Comparison of ENCODE assay signal across 8 mouse cellular contexts in the genomic region with DNA sequence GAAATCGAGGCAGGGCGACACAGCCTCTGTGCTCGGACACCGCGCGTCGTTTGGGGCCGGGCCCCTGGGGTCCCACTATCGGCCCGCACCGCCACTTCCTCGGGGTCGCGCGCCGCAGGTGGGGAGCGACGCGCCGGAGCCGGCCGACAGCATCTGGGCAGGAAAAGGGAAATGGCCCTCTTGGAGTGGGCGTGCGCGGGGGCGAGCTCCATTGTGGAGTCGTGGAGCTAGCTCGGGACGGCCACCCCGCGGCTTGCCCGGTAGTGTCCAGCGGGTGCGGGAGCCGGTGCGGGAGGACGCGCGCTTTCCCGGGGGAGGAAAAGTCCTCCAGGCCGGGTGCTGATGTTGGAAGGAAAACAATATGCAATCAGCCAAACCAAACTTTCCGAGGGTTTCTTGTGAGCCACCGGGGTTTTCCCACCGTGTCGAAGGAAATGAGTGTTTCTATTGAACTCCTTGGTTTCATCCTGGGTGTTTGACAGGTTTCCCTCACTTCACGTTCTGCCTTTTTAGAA. TPM values are rescaled to one million over a fixed set of nuclear protein-coding genes. Genes with fewer than 3 reads are reported as not detected.
A peak's percentile ranks its signal among the peaks of the same experiment; 100 is the strongest.
DNase-seq lines count a peak whose midpoint lies in the region; ATAC-seq and TF ChIP-seq lines count a peak whose summit lies in the region.

No protein-coding gene starts in this region.

- WGBS in forebrain, embryonic 15.5 days, result under 1% methylated on average over 45 of the region's 46 CpGs
- under 1% methylated on average over 46 of the region's 46 CpGs for WGBS in hindbrain, embryonic 10.5 days
- 1% methylated on average over 44 of the region's 46 CpGs for WGBS in small intestine, adult 2 months

- H3K9ac ChIP-seq in forebrain, embryonic 15.5 days (replicated peaks), result peak overlapping the region; percentile 84

- H3K27ac ChIP-seq in forebrain, embryonic 15.5 days (replicated peaks), result peak overlapping the region; percentile 85
- peak overlapping the region; percentile 98 for H3K27ac ChIP-seq in hindbrain, embryonic 10.5 days
- peak overlapping the region; percentile 14; the same call in 1 of the 2 replicates for H3K27ac ChIP-seq in small intestine, adult 2 months (ENCODE audit: insufficient read depth, low read depth, low read length)

- TF ChIP-seq POLR2A in small intestine, adult 2 months (IDR thresholded peaks at IDR 0.05; ENCODE audit: low read depth, low read length), result no peak

- H3K9me3 ChIP-seq in forebrain, embryonic 15.5 days, result no peaks in the 10 kb centered on the region
- no peaks in the 10 kb centered on the region for H3K9me3 ChIP-seq in hindbrain, embryonic 10.5 days
- no peaks in the 10 kb centered on the region for H3K9me3 ChIP-seq in megakaryocyte, embryonic 14.5 days

- peak overlapping the region; percentile 69 for H3K4me2 ChIP-seq in forebrain, embryonic 15.5 days (replicated peaks)

- intact Hi-C loops in left cerebral cortex, postnatal 25 days (cut with DNase I), result no loop called here

- peak overlapping the region; percentile 86 for H3K4me3 ChIP-seq in forebrain, embryonic 15.5 days
- H3K4me3 ChIP-seq in hindbrain, embryonic 10.5 days, result peak overlapping the region; percentile 94
- H3K4me3 ChIP-seq in megakaryocyte, embryonic 14.5 days (replicated peaks), result peak overlapping the region; percentile 99
- peak overlapping the region; percentile 94 for H3K4me3 ChIP-seq in small intestine, adult 2 months (ENCODE audit: low read depth, low read length)

- H3K4me1 ChIP-seq in forebrain, embryonic 15.5 days, result peaks cover 19% of the 10 kb centered on the region
- H3K4me1 ChIP-seq in hindbrain, embryonic 10.5 days (replicated peaks), result peaks cover 22% of the 10 kb centered on the region
- H3K4me1 ChIP-seq in megakaryocyte, embryonic 14.5 days, result peaks cover 40% of the 10 kb centered on the region
- no peaks in the 10 kb centered on the region; the same call in 1 of the 2 replicates for H3K4me1 ChIP-seq in small intestine, adult 2 months (ENCODE audit: control insufficient read depth, insufficient read depth, insufficient read length, low read length)

- no peak; the same call in 1 of the 2 replicates for ATAC-seq in forebrain, embryonic 15.5 days (replicated peaks)

- TF ChIP-seq CTCF in small intestine, adult 2 months (IDR thresholded peaks at IDR 0.05; ENCODE audit: extremely low read depth, insufficient read length, insufficient replicate concordance, low read depth, low read length), result no peak

- H3K36me3 ChIP-seq in forebrain, embryonic 15.5 days, result no peaks in the 10 kb centered on the region
- no peaks in the 10 kb centered on the region for H3K36me3 ChIP-seq in hindbrain, embryonic 10.5 days
- no peaks in the 10 kb centered on the region for H3K36me3 ChIP-seq in megakaryocyte, embryonic 14.5 days (replicated peaks; ENCODE audit: low read length)
- H3K36me3 ChIP-seq in small intestine, adult 2 months (ENCODE audit: control insufficient read depth, insufficient read depth, low read length), result no peaks in the 10 kb centered on the region

- peak; percentile 59 to 67 for DNase-seq in cerebellum, adult 18-20 months
- no peak for DNase-seq in cerebellum, adult 11 months
- DNase-seq in adrenal gland, postnatal 4 days (ENCODE audit: low spot score in 2 of 2), result peak; percentile 27 to 33
- DNase-seq in hindbrain, embryonic 10.5 days (ENCODE audit: low spot score), result peak; percentile 68
- DNase-seq in left cerebral cortex, postnatal 25 days (ENCODE audit: low spot score in 2 of 2), result peak; percentile 42 to 58

- no peaks in the 10 kb centered on the region for H3K27me3 ChIP-seq in forebrain, embryonic 15.5 days
- no peaks in the 10 kb centered on the region for H3K27me3 ChIP-seq in hindbrain, embryonic 10.5 days (ENCODE audit: insufficient read depth, poor library complexity, severe bottlenecking)
- H3K27me3 ChIP-seq in megakaryocyte, embryonic 14.5 days (replicated peaks), result no peaks in the 10 kb centered on the region
- H3K27me3 ChIP-seq in small intestine, adult 2 months (ENCODE audit: control insufficient read depth, insufficient read depth, low read length), result no peaks in the 10 kb centered on the region

RNA-seq across cellular contexts. Expression of a gene that starts 0.5 kb away (rescaled TPM):
- 10 to 100 TPM; 72.5 to 76.7 TPM for total RNA-seq in adrenal gland, postnatal 4 days (2021)
- 129 and 131 TPM in 2 replicates for polyA plus RNA-seq in forebrain, embryonic 15.5 days (2015; fragmentation: Nextera tagmentation; extraction: Ambion mirVana)
- 84.4 and 101 TPM in 2 replicates for polyA plus RNA-seq in hindbrain, embryonic 10.5 days (2016; fragmentation: Nextera tagmentation; extraction: Ambion mirVana)
- total RNA-seq in left cerebral cortex, postnatal 25 days (2021), result 100 to 1,000 TPM; 110 to 115 TPM
- 110 and 143 TPM in 2 replicates for polyA plus RNA-seq in megakaryocyte, embryonic 14.5 days (2012; ENCODE audit: insufficient read depth, low replicate concordance)
- polyA plus RNA-seq in small intestine, adult 2 months (2012; rRNA removed), result 15.4 and 32.4 TPM in 2 replicates

RNA-seq across cellular contexts. Expression of a gene that starts 12.4 kb away (rescaled TPM):
- total RNA-seq in adrenal gland, postnatal 4 days (2021), result 10 to 100 TPM; 27.8 to 33.1 TPM
- 0.59 and 0.83 TPM in 2 replicates for polyA plus RNA-seq in forebrain, embryonic 15.5 days (2015; fragmentation: Nextera tagmentation; extraction: Ambion mirVana)
- polyA plus RNA-seq in hindbrain, embryonic 10.5 days (2016; fragmentation: Nextera tagmentation; extraction: Ambion mirVana), result 0.55 and 1.1 TPM in 2 replicates
- total RNA-seq in left cerebral cortex, postnatal 25 days (2021), result 1 to 10 TPM; 2.2 to 2.5 TPM
- 1.1 TPM in 1 of 2 replicates, not detected in the other for polyA plus RNA-seq in megakaryocyte, embryonic 14.5 days (2012; ENCODE audit: insufficient read depth, low replicate concordance)
- polyA plus RNA-seq in small intestine, adult 2 months (2012; rRNA removed), result 0.47 and 0.66 TPM in 2 replicates

RNA-seq across cellular contexts. Expression of a gene that starts 59.6 kb away (rescaled TPM):
- total RNA-seq in adrenal gland, postnatal 4 days (2021), result 10 to 100 TPM; 12.8 to 14.4 TPM
- polyA plus RNA-seq in forebrain, embryonic 15.5 days (2015; fragmentation: Nextera tagmentation; extraction: Ambion mirVana), result 19.8 and 21.5 TPM in 2 replicates
- 4.1 and 7.0 TPM in 2 replicates for polyA plus RNA-seq in hindbrain, embryonic 10.5 days (2016; fragmentation: Nextera tagmentation; extraction: Ambion mirVana)
- 10 to 100 TPM; 45.6 to 62.4 TPM for total RNA-seq in left cerebral cortex, postnatal 25 days (2021)
- polyA plus RNA-seq in megakaryocyte, embryonic 14.5 days (2012; ENCODE audit: insufficient read depth, low replicate concordance), result 33.6 and 49.8 TPM in 2 replicates
- polyA plus RNA-seq in small intestine, adult 2 months (2012; rRNA removed), result 25.4 and 63.9 TPM in 2 replicates

Comparison
In these comparisons a context has a peak if more than half of its experiments do, and no peak if none do; other contexts are left out.
1. H3K27ac ChIP-seq: peak in every context shown above with its lines; median percentile 98 in hindbrain, embryonic 10.5 days; 85 in forebrain, embryonic 15.5 days; 14 in small intestine, adult 2 months.